Mouse (Mus musculus) heart, postnatal 0 days (tissue): ENCODE measurements around the gene Dpp4.

Experiments used
- CTCF ChIP-seq: IDR thresholded peaks from 2 replicates; pipeline ENCODE4 v1.5.1; 2016; ENCODE audit warnings: antibody characterized with exemption, control low read depth, low read depth
- EP300 ChIP-seq: IDR thresholded peaks from 2 replicates; pipeline ENCODE4 v1.6.1; 2016; ENCODE audit warnings: antibody characterized with exemption, low read depth

DNA sequence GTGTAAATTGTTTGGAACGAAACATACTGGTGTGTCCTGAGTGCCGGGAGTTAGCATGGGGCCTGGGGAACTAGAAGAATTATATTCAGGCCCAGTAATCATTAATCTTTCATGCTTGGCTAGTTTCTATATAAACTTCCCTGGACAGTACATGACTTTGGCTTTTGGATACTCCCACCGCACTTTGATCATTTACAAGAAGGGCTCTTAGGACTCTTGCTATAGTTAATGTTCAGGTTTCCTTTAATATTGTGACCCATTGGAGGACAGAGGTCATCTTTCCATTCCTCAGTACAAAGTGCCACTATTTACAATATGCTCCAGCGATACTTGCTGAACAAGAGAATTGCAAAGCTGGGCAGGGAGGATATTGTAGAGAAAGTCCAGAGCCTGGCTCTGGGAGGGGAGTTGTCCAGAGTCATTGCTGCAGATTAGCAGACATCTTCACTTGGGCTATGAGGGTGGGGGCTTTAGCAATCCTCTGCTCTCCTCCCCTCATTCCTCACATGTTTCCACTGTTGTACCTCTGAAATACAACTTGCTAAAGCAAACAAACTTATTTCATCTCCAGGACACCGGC lies 8.4 kb downstream of the Dpp4 start:
- TF ChIP-seq CTCF (no peak), EP300 (no peak)
